Mouse (Mus musculus) bone marrow, adult 2 months (tissue): ENCODE measurements around the gene Hs3st1.

Source experiments
- CTCF ChIP-seq: fragments of 200-500 bp; IDR thresholded peaks from 2 replicates; pipeline ENCODE4 v1.5.1; 2011; ENCODE audit warnings: low read length, control low read depth; ENCODE audit not compliant: control insufficient read depth, insufficient read depth
- POLR2A ChIP-seq: fragments of 200-500 bp; IDR thresholded peaks from 2 replicates; pipeline ENCODE4 v1.6.1; 2011; ENCODE audit warnings: low read depth, mild to moderate bottlenecking, control low read depth, low read length, borderline replicate concordance; ENCODE audit not compliant: control insufficient read depth

- TF ChIP-seq POLR2A: no peak
- TF ChIP-seq CTCF: no peak
Observed at GRCm38 (mm10) chr5:39733750-39734443, 21.4 kb downstream of the Hs3st1 start.
